Mouse (Mus musculus) limb, embryonic 10.5 days (tissue): ENCODE measurements around the gene 3830406C13Rik. TPM values are rescaled to one million over a fixed set of nuclear protein-coding genes. Genes with fewer than 3 reads are reported as not detected.
"Not testable (repeated sequence)": the region's sequence is repeated elsewhere in the genome, so short reads cannot be mapped to it uniquely, and the experiment has no call there.

ENCODE experiments used
- DNase-seq: peaks from one replicate; pipeline ENCODE4 v3.0.0-alpha.2; 2017; ENCODE audit warnings: low spot score
- H3K27ac ChIP-seq: fragments of 300-500 bp; sonication (generic); 2 replicates; pipeline ENCODE4 v1.5.1; 2016; ENCODE audit warnings: mild to moderate bottlenecking
- H3K27me3 ChIP-seq: fragments of 300-500 bp; sonication (generic); 2 replicates; pipeline ENCODE4 v1.6.1; 2016; ENCODE audit warnings: low read depth, mild to moderate bottlenecking; ENCODE audit not compliant: poor library complexity, severe bottlenecking
- H3K36me3 ChIP-seq: fragments of 300-500 bp; sonication (generic); 2 replicates; pipeline ENCODE4 v1.6.1; 2016; ENCODE audit warnings: mild to moderate bottlenecking, moderate library complexity
- H3K4me1 ChIP-seq: fragments of 300-500 bp; sonication (generic); 2 replicates; pipeline ENCODE4 v1.6.1; 2016
- H3K4me3 ChIP-seq: fragments of 300-500 bp; sonication (generic); 2 replicates; pipeline ENCODE4 v1.5.1; 2016; ENCODE audit warnings: mild to moderate bottlenecking, moderate library complexity
- H3K9me3 ChIP-seq: fragments of 300-500 bp; sonication (generic); replicated peaks from 2 replicates; pipeline ENCODE4 v1.6.1; 2016; ENCODE audit warnings: mild to moderate bottlenecking
- WGBS: fragments of 180-500 bp; shearing (Covaris S2); methylation state at CpG from one replicate; pipeline ENCODE4 v1.1.7; 2016; 5-methylcytosine and 5-hydroxymethylcytosine counted together
- polyA plus RNA-seq: library from polyadenylated mRNA; unstranded; fragments of >200 nt; fragmentation: Nextera tagmentation; extraction: Ambion mirVana; gene quantifications from 2 replicates; pipeline ENCODE4 v1.2.1, GENCODE M21; 2016

The 3830406C13Rik gene
- 17.5 and 20.4 TPM in 2 replicates for polyA plus RNA-seq

GRCm38 (mm10) chr14:12284141-12284912 is at the start of gene 3830406C13Rik:
Gene 3830406C13Rik (plus strand): TSS chr14:12284173.
- Histone ChIP-seq H3K4me3 (peak within 1 kb of the TSS; percentile 74), H3K4me1 (no peaks in the 10 kb centered on the region; the same call in 1 of the 2 replicates), H3K9me3 (no peaks in the 10 kb centered on the region), H3K27ac (peak within 1 kb of the TSS; percentile 96), H3K27me3 (no peaks in the 10 kb centered on the region), H3K36me3 (no peaks in the 10 kb centered on the region)
- peak; percentile 88 for DNase-seq
- 2% methylated on average over 48 of the region's 48 CpGs for WGBS

DNA sequence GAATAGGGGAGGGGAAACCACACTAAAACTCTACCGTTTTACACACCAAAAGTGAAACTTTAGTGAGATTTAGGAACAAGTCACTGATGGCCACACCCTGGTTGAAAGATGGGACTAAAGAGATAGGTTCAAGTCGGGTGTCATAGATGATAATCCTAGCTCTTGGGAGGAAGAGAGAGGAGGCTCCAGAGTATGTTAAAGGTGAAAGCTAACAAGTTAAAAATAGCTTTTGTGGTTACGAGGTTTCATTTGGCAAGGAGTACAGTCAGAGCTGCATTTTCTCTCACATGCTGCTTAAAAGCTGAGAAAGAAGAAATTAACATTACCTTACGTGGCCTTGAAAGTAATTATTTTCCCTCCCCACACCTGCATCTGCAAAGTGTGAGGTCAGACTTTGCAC is 40.2 kb upstream of the 3830406C13Rik start:
- Histone ChIP-seq H3K36me3 (no peaks in the 10 kb centered on the region), H3K4me1 (no peaks in the 10 kb centered on the region), H3K4me3 (no peak overlapping the region), H3K27ac (no peak overlapping the region), H3K9me3 (no peaks in the 10 kb centered on the region), H3K27me3 (no peaks in the 10 kb centered on the region)
- DNase-seq = no peak
- whole genome bisulfite sequencing = 83% methylated on average over 4 of the region's 4 CpGs

GRCm38 (mm10) chr14:12276031-12276430 is 7.9 kb upstream of the 3830406C13Rik start:
- H3K4me1 ChIP-seq = no peaks in the 10 kb centered on the region
- H3K27me3 ChIP-seq = no peaks in the 10 kb centered on the region
- DNase-seq = no peak
- no peak overlapping the region for H3K4me3 ChIP-seq
- H3K27ac ChIP-seq = no peak overlapping the region
- no peaks in the 10 kb centered on the region for H3K9me3 ChIP-seq
- WGBS = 73% methylated on average over 3 of the region's 3 CpGs
- H3K36me3 ChIP-seq = no peaks in the 10 kb centered on the region

DNA sequence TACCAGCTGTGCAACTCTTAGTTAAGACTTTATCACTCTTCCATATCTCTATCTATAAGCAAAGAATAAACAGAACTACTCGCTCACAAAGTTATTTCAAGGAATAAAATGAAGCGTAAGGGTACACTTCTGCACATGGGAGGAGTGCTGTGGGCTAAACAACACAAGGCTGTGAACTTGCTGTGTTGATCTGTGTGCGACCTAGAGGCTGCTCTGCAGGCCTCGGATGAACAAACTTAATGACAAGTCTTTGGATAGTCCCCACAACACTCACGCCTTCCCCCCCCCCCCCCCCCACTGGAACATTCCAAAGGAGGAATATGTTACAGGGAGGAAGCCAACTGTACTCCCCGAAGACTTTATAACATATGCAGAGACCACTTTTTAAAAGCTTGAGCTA is 332 bp upstream of the 3830406C13Rik start, which contains the start of gene Gm49355:
Gm49355 (plus strand) TSS at position 336 of the 400 bp plus-strand sequence.
- WGBS = 77% methylated on average over 6 of the region's 6 CpGs
- H3K27me3 ChIP-seq = no peaks in the 10 kb centered on the region
- no peaks in the 10 kb centered on the region; the same call in 1 of the 2 replicates for H3K4me1 ChIP-seq
- no peaks in the 10 kb centered on the region for H3K9me3 ChIP-seq
- DNase-seq = no peak
- no peaks in the 10 kb centered on the region for H3K36me3 ChIP-seq
- H3K4me3 ChIP-seq = peak within 1 kb of the TSS; percentile 74
- peak within 1 kb of the TSS; percentile 96 for H3K27ac ChIP-seq

DNA sequence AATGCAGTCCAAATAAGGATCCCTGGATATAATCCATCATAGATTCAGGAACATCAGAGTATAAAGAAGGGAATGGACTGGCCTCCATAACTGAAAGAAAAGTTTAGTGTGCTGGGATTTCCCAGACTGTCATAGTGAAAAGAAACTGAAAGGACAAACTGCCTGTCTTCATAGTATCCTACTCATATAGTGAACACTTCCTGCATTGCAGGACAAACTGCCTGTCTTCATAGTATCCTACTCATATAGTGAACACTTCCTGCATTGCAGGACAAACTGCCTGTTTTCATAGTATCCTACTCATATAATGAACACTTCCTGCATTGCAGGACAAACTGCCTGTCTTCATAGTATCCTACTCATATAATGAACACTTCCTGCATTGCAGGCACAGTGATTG is 5.8 kb downstream of the 3830406C13Rik start:
- not testable (repeated sequence) for H3K4me1 ChIP-seq, DNase-seq, H3K27me3 ChIP-seq, H3K4me3 ChIP-seq, H3K36me3 ChIP-seq, H3K27ac ChIP-seq, H3K9me3 ChIP-seq

GRCm38 (mm10) chr14:12296391-12296790 is 12.4 kb downstream of the 3830406C13Rik start:
- Histone ChIP-seq H3K4me3 (no peak overlapping the region), H3K27ac (no peak overlapping the region), H3K27me3 (no peaks in the 10 kb centered on the region), H3K4me1 (no peaks in the 10 kb centered on the region), H3K36me3 (no peaks in the 10 kb centered on the region), H3K9me3 (no peaks in the 10 kb centered on the region)
- 98% methylated on average over 7 of the region's 7 CpGs for whole genome bisulfite sequencing
- DNase-seq = no peak

DNA sequence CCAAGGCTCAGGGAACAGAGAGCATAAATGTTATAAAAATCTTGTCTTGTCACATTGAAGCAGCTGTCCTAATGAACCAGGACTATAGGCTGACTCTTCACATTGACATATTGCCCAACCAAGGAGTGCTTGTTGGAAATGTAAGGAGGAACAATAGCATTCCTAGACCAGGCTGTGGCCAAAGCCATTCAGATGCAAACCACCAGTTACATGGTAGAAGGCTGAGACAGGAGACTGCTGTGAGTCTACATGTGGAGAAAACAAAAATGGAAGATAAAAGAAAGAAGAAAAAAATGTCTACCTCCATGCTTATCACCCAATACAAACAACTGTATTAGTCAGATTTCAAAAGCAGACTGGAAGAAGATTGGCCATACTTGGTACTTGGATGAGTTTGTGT is 15.2 kb downstream of the 3830406C13Rik start:
- Histone ChIP-seq H3K27ac (no peak overlapping the region), H3K4me3 (no peak overlapping the region), H3K4me1 (no peaks in the 10 kb centered on the region), H3K36me3 (no peaks in the 10 kb centered on the region), H3K27me3 (no peaks in the 10 kb centered on the region), H3K9me3 (no peaks in the 10 kb centered on the region)
- no peak for DNase-seq

GRCm38 (mm10) chr14:12299654-12300053 is 15.7 kb downstream of the 3830406C13Rik start:
- H3K27me3 ChIP-seq = no peaks in the 10 kb centered on the region
- H3K27ac ChIP-seq = no peak overlapping the region
- H3K4me3 ChIP-seq = no peak overlapping the region
- WGBS = 86% methylated on average over 6 of the region's 6 CpGs
- H3K36me3 ChIP-seq = no peaks in the 10 kb centered on the region
- no peaks in the 10 kb centered on the region for H3K9me3 ChIP-seq
- no peaks in the 10 kb centered on the region for H3K4me1 ChIP-seq
- no peak for DNase-seq

DNA sequence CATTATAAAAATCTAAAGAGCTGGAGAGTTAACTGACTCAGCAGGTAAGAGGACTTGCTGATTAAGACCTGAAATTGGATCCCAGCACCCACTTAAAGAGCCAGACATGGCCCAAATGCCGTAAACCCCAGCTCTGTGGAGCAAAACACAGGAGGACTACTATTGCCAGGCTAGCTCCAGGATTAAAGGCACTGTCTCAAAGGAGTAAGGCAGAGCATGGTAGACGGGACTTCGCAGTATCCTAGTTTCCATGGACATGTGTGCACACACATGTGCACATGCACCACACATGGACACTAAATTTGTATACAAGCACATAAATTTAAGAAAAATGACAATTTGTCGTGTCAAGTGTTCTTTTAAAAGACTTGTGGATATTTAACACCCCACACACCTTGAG is 16.3 kb downstream of the 3830406C13Rik start:
- H3K9me3 ChIP-seq = no peaks in the 10 kb centered on the region
- no peaks in the 10 kb centered on the region for H3K4me1 ChIP-seq
- H3K36me3 ChIP-seq = no peaks in the 10 kb centered on the region
- no peak overlapping the region for H3K4me3 ChIP-seq
- H3K27me3 ChIP-seq = no peaks in the 10 kb centered on the region
- no peak overlapping the region for H3K27ac ChIP-seq
- WGBS = 75% methylated on average over 4 of the region's 4 CpGs
- no peak for DNase-seq

DNA sequence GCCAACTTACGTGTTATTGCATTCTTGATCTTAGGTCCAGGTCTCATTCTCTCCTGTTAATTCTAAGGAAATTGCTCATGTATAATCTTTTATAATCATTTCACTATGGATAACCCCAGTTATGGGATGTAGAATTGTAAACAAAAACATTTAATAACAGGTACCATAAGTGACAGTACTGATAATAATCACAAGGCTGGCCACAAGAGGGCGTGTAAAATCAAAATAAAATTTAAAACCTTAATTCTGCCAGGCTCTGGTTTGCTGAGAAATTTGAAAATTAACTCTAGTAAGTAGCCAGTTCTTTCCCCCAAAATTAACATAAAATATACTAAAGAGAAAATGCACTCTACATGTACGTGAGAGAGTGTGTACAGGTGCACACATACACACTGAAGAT is 16.7 kb downstream of the 3830406C13Rik start:
- DNase-seq = no peak
- no peaks in the 10 kb centered on the region for H3K9me3 ChIP-seq
- H3K4me1 ChIP-seq = no peaks in the 10 kb centered on the region
- H3K4me3 ChIP-seq = no peak overlapping the region
- WGBS = 70% methylated on average over 3 of the region's 3 CpGs
- no peaks in the 10 kb centered on the region for H3K36me3 ChIP-seq
- no peaks in the 10 kb centered on the region for H3K27me3 ChIP-seq
- H3K27ac ChIP-seq = no peak overlapping the region

DNA sequence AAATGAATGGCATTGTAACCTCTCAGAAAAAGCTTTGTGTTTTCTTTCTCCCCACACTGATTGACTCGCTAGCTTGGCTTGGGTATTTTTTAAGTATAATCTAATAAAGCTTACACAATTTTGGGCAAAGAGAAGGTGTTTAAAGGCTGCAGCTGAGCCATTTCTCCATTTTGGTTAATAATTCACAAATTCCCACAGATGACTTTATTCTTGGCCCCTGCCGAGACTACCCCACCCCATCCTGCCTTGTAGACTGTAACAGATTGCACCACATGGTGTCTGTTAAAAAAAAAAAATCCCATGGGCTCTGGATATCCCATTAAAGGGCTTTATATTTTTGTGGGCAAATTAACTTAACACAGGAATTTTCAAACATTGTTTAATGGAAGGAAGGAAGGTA is 19.1 kb downstream of the 3830406C13Rik start:
- H3K4me3 ChIP-seq = no peak overlapping the region
- no peaks in the 10 kb centered on the region for H3K36me3 ChIP-seq
- H3K27ac ChIP-seq = no peak overlapping the region
- H3K27me3 ChIP-seq = no peaks in the 10 kb centered on the region
- H3K4me1 ChIP-seq = no peaks in the 10 kb centered on the region
- DNase-seq = no peak
- H3K9me3 ChIP-seq = no peaks in the 10 kb centered on the region
- WGBS = 89% methylated on average over 2 of the region's 2 CpGs

GRCm38 (mm10) chr14:12333622-12334021 is 49.6 kb downstream of the 3830406C13Rik start:
- Histone ChIP-seq H3K27me3 (peaks cover 64% of the 10 kb centered on the region), H3K9me3 (no peaks in the 10 kb centered on the region), H3K4me3 (no peak overlapping the region), H3K4me1 (peaks cover 5% of the 10 kb centered on the region; the same call in 1 of the 2 replicates), H3K36me3 (no peaks in the 10 kb centered on the region), H3K27ac (no peak overlapping the region)
- DNase-seq = no peak
- 78% methylated on average over 7 of the region's 7 CpGs for WGBS

DNA sequence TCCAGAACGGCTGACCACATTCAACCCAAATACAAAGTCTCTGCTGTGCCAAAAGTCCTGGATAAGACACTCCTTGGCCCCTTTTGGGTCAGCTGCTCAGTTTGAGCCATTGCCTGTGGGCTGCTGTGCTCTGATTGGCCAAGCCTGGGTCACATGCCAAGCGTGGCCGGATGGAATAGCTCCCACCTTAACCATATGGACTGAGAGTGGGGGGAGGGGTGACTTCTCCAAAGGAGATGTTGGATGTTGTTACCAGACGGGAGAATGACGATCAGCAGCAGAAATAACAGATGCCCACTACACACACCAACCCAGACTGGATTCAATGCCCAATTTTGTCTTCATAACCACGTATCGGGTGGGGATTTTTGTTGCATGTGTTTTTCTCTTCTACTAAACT is 51.0 kb downstream of the 3830406C13Rik start:
- Histone ChIP-seq H3K36me3 (no peaks in the 10 kb centered on the region), H3K4me3 (no peak overlapping the region), H3K4me1 (peaks cover 5% of the 10 kb centered on the region; the same call in 1 of the 2 replicates), H3K27me3 (peaks cover 77% of the 10 kb centered on the region), H3K9me3 (no peaks in the 10 kb centered on the region), H3K27ac (no peak overlapping the region)
- 44% methylated on average over 7 of the region's 7 CpGs for WGBS
- no peak for DNase-seq
